Mouse (Mus musculus): ENCODE measurements at regions not wholly inside any gene's neighbourhood (a gene's known extent, or its start where the extent isn't known, plus 50 kb on each side); places are given as distances from the start of the nearest gene placed in this dataset.

- no peak overlapping the region for H3K9ac ChIP-seq (replicated peaks; ENCODE audit: low read length)
- ATAC-seq, result no peak
- peaks cover 13% of the 10 kb centered on the region for H3K4me1 ChIP-seq (ENCODE audit: insufficient read depth, low read length)
- peak; percentile 41 for DNase-seq (ENCODE audit: low spot score)
- H3K9me3 ChIP-seq (ENCODE audit: low read length), result no peaks in the 10 kb centered on the region
- WGBS, result 54% methylated on average over 4 of the region's 4 CpGs
- no peaks in the 10 kb centered on the region for H3K27me3 ChIP-seq (ENCODE audit: insufficient read depth, low read length)
- H3K4me2 ChIP-seq (ENCODE audit: low read depth, low read length), result no peak overlapping the region
- H3K4me3 ChIP-seq (ENCODE audit: low read length), result no peak overlapping the region
- no peaks in the 10 kb centered on the region for H3K36me3 ChIP-seq (ENCODE audit: insufficient read depth, low read length)
- no peak for TF ChIP-seq CTCF (IDR thresholded peaks at IDR 0.05; ENCODE audit: low read depth)
- peak overlapping the region; percentile 68 for H3K27ac ChIP-seq
Observed at GRCm38 (mm10) chr4:9009656-9010055, 770.8 kb upstream of the Car8 start.

DNA sequence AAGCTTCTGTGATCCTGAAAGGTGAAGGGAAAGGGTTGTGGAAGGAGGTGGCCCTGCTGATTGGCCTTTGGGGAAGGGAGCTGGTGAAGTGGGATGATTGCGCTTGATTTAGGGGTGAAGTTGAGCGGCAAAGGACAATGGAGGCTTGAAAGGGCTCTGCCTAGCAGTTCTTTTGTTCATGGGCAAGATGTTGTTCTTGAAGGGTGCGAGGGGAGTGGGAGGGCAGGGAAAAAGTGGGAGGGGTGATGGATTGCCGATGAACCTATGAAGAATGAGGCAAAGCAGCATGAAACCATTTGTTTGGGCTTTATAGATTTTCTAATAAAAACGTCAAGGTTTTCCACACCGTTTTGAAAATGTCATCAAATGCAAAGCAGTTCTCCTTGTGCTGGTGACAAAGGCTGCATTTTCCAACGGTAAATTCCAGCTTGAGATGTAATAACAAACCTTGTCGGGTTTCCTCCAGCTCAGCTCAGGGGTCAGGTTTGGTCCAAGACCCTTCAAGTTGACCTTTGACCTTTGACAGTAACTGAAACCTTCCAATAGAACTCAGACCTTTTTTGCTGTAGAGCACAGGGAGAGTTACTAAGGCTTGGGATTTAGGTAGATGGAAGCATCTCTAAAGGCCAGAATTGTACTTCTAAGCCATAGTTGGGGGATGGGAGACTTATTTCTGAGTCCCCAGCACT is 767.2 kb upstream of the Car8 start:
- no peak overlapping the region for H3K9ac ChIP-seq (replicated peaks; ENCODE audit: low read length)
- H3K27me3 ChIP-seq (ENCODE audit: insufficient read depth, low read length), result no peaks in the 10 kb centered on the region
- no peak overlapping the region for H3K4me2 ChIP-seq (ENCODE audit: low read depth, low read length)
- TF ChIP-seq CTCF (IDR thresholded peaks at IDR 0.05; ENCODE audit: low read depth), result no peak
- H3K27ac ChIP-seq, result no peak overlapping the region
- H3K9me3 ChIP-seq (ENCODE audit: low read length), result no peaks in the 10 kb centered on the region
- ATAC-seq (no peak), DNase-seq (ENCODE audit: low spot score) (no peak)
- H3K36me3 ChIP-seq (ENCODE audit: insufficient read depth, low read length), result no peaks in the 10 kb centered on the region
- H3K4me1 ChIP-seq (ENCODE audit: insufficient read depth, low read length), result peaks cover 10% of the 10 kb centered on the region; the same call in 1 of the 2 replicates
- H3K4me3 ChIP-seq (ENCODE audit: low read length), result no peak overlapping the region
- WGBS, result 19% methylated on average over 8 of the region's 8 CpGs

DNA sequence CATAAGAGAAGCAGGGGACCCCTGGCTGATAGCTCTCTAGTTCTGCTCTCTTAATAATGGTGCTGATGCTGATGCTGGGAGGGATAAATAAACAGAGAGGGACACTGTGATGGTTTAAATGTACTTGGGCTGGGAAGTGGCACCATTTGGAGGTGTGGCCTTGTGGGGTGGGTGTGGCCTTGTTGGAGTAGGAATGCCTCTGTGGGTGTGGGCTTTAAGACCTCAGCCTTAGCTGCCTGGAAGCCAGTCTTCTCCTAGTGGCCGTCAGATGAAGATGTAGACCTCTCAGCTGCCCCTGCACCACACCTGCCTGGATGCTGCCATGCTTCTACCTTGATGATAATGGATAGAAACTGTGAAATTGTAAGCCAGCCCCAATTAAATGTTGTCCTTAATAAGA is 765.0 kb upstream of the Car8 start:
- no peak for TF ChIP-seq CTCF (IDR thresholded peaks at IDR 0.05; ENCODE audit: low read depth)
- WGBS, result 92% methylated on average over 1 of the region's 1 CpGs
- Histone ChIP-seq H3K4me3 (ENCODE audit: low read length) (no peak overlapping the region), H3K36me3 (ENCODE audit: insufficient read depth, low read length) (no peaks in the 10 kb centered on the region), H3K9ac (replicated peaks; ENCODE audit: low read length) (no peak overlapping the region), H3K27me3 (ENCODE audit: insufficient read depth, low read length) (no peaks in the 10 kb centered on the region), H3K4me1 (ENCODE audit: insufficient read depth, low read length) (no peaks in the 10 kb centered on the region), H3K27ac (no peak overlapping the region), H3K9me3 (ENCODE audit: low read length) (no peaks in the 10 kb centered on the region), H3K4me2 (ENCODE audit: low read depth, low read length) (no peak overlapping the region)
- ATAC-seq, result no peak
- no peak for DNase-seq (ENCODE audit: low spot score)

DNA sequence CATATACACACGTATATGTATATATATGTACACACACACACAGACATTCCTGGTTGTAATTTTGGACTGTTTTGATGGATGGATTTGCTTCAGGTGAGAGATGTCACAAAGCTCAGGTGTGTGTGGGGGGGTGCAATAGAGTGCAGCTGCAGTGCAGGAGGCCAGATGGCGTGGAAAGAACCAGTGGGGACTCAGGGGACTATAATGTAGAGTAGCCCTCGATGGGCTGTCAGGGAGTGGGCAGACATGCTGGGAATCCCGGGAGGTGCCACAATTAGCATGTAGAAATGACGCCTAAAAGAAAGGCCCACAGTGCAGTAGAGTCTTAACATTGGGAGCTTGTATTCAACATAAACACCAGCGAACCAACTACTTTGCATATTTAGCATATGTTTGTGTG is 763.5 kb upstream of the Car8 start:
- Histone ChIP-seq H3K4me3 (ENCODE audit: low read length) (no peak overlapping the region), H3K36me3 (ENCODE audit: insufficient read depth, low read length) (no peaks in the 10 kb centered on the region), H3K9me3 (ENCODE audit: low read length) (no peaks in the 10 kb centered on the region), H3K27me3 (ENCODE audit: insufficient read depth, low read length) (no peaks in the 10 kb centered on the region), H3K27ac (no peak overlapping the region), H3K9ac (replicated peaks; ENCODE audit: low read length) (no peak overlapping the region), H3K4me1 (ENCODE audit: insufficient read depth, low read length) (no peaks in the 10 kb centered on the region), H3K4me2 (ENCODE audit: low read depth, low read length) (no peak overlapping the region)
- WGBS, result 53% methylated on average over 6 of the region's 6 CpGs
- no peak for DNase-seq (ENCODE audit: low spot score)
- ATAC-seq, result no peak
- TF ChIP-seq CTCF (IDR thresholded peaks at IDR 0.05; ENCODE audit: low read depth), result no peak

DNA sequence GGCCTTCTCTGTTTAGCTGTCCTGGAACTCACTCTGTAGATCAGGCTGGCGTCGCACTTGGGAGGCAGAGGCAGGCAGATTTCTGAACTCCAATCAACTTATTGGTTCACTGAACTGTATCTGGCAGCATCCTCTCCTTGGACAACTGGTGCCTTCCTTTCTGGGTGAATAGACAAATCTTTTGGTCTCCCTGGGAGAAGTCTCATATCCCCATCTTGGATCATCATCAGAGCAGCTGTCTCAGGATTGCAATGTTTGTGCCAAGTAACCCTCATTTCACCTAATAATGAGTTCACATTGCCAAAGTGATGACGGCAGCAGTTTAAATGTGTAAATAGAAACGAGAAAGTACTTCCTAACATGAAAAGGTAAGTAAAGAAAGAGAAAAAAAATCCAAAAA is 759.8 kb upstream of the Car8 start:
- Histone ChIP-seq H3K4me2 (ENCODE audit: low read depth, low read length) (no peak overlapping the region), H3K4me1 (ENCODE audit: insufficient read depth, low read length) (no peaks in the 10 kb centered on the region), H3K36me3 (ENCODE audit: insufficient read depth, low read length) (no peaks in the 10 kb centered on the region), H3K4me3 (ENCODE audit: low read length) (no peak overlapping the region), H3K27ac (no peak overlapping the region), H3K9me3 (ENCODE audit: low read length) (no peaks in the 10 kb centered on the region), H3K27me3 (ENCODE audit: insufficient read depth, low read length) (no peaks in the 10 kb centered on the region), H3K9ac (replicated peaks; ENCODE audit: low read length) (no peak overlapping the region)
- ATAC-seq, result no peak
- WGBS, result 60% methylated on average over 4 of the region's 4 CpGs
- no peak for TF ChIP-seq CTCF (IDR thresholded peaks at IDR 0.05; ENCODE audit: low read depth)
- DNase-seq (ENCODE audit: low spot score), result peak; percentile 58

GRCm38 (mm10) chr4:8992171-8992570 is 753.3 kb upstream of the Car8 start:
- H3K36me3 ChIP-seq (ENCODE audit: insufficient read depth, low read length), result no peaks in the 10 kb centered on the region
- no peak overlapping the region for H3K4me2 ChIP-seq (ENCODE audit: low read depth, low read length)
- no peak overlapping the region for H3K4me3 ChIP-seq (ENCODE audit: low read length)
- ATAC-seq (no peak), DNase-seq (ENCODE audit: low spot score) (no peak)
- TF ChIP-seq CTCF (IDR thresholded peaks at IDR 0.05; ENCODE audit: low read depth), result no peak
- 76% methylated on average over 1 of the region's 1 CpGs for WGBS
- no peak overlapping the region for H3K9ac ChIP-seq (replicated peaks; ENCODE audit: low read length)
- no peak overlapping the region for H3K27ac ChIP-seq
- H3K9me3 ChIP-seq (ENCODE audit: low read length), result no peaks in the 10 kb centered on the region
- H3K27me3 ChIP-seq (ENCODE audit: insufficient read depth, low read length), result no peaks in the 10 kb centered on the region
- H3K4me1 ChIP-seq (ENCODE audit: insufficient read depth, low read length), result no peaks in the 10 kb centered on the region

- Histone ChIP-seq H3K9me3 (ENCODE audit: low read length) (no peaks in the 10 kb centered on the region), H3K36me3 (ENCODE audit: insufficient read depth, low read length) (no peaks in the 10 kb centered on the region), H3K4me3 (ENCODE audit: low read length) (no peak overlapping the region), H3K4me1 (ENCODE audit: insufficient read depth, low read length) (peaks cover 4% of the 10 kb centered on the region; the same call in 1 of the 2 replicates), H3K4me2 (ENCODE audit: low read depth, low read length) (no peak overlapping the region), H3K27ac (no peak overlapping the region), H3K9ac (replicated peaks; ENCODE audit: low read length) (no peak overlapping the region), H3K27me3 (ENCODE audit: insufficient read depth, low read length) (no peaks in the 10 kb centered on the region)
- TF ChIP-seq CTCF (IDR thresholded peaks at IDR 0.05; ENCODE audit: low read depth), result no peak
- 81% methylated on average over 5 of the region's 5 CpGs for WGBS
- DNase-seq (ENCODE audit: low spot score), result no peak
- no peak for ATAC-seq
Observed at GRCm38 (mm10) chr4:8990551-8990950, 751.7 kb upstream of the Car8 start.

Measured in hindbrain, postnatal 0 days (tissue).